Mouse (Mus musculus): Measurements from ENCODE around the gene Gstm3. TPM values are rescaled to one million over a fixed set of nuclear protein-coding genes. Genes with fewer than 3 reads are reported as not detected.
"Not testable (repeated sequence)": the region's sequence is repeated elsewhere in the genome, so short reads cannot be mapped to it uniquely, and the experiment has no call there.

Gene Gstm3
- total and polyA plus RNA-seq, 3 experiments = 0.08 TPM; not detected in 2

DNA sequence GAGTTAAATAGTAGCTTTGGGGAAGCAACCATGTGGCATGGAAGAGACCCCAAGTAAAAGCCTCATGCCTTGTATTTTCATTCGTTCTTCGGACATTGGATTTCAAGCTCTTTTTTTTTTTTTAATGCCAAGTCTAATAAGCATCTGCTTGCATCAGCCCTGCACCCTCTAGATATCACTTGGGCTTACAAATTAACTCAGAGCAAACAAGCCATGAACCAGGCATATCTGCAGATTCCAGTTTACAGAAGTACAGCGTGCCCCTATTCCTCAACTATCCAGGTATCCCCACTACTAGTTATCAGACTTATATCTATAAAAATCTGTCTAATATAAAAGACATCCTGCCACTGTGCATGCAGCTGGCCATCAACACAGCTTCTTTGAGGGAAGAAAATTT lies 3.0 kb upstream of the Gstm3 start:
- DNase-seq = no peak
- intact Hi-C loops (cut with DNase I) = no loop called here
- no peak overlapping the region for H3K27ac ChIP-seq
- H3K79me2 ChIP-seq (replicated peaks; ENCODE audit: control insufficient read depth, insufficient read depth, low read length) = no peaks in the 10 kb centered on the region
- TF ChIP-seq CTCF (IDR thresholded peaks at IDR 0.05) (no peak), POLR2A (IDR thresholded peaks at IDR 0.05; ENCODE audit: insufficient read depth, low read depth, low read length) (no peak), EP300 (IDR thresholded peaks at IDR 0.05; ENCODE audit: insufficient read depth, low read depth, low read length) (no peak)
- H3K4me1 ChIP-seq (ENCODE audit: control insufficient read depth, insufficient read depth, low read length) = no peaks in the 10 kb centered on the region
- H3K27me3 ChIP-seq (ENCODE audit: control insufficient read depth, insufficient read depth, low read length) = no peaks in the 10 kb centered on the region
- no peak overlapping the region for H3K4me3 ChIP-seq
- WGBS = 92% methylated on average over 3 of the region's 3 CpGs
- H3K36me3 ChIP-seq (ENCODE audit: control insufficient read depth, insufficient read depth, low read length) = no peaks in the 10 kb centered on the region
- H3K9ac ChIP-seq (ENCODE audit: low read depth, low read length) = no peak overlapping the region

DNA sequence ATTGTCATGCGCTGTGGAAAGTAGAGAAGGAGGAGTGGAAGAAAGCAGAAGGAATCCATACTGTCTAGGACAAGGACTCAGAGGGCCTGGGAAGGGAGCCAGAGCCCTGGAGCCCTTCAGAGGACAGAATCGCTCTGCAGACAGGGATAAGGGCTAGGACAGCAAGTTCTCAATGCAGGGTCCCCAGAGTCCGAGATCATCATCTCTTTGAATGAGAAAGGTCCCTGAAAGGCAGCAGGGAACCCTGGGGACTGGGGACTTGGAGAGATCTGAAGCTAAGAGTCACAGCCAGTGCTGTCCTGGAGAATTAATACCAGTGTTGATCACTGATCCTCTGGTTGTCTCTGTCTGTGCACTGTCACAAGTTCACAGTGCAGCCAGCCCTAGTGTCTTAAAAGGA lies 2.0 kb upstream of the Gstm3 start:
- 54% methylated on average over 3 of the region's 3 CpGs for WGBS

DNA sequence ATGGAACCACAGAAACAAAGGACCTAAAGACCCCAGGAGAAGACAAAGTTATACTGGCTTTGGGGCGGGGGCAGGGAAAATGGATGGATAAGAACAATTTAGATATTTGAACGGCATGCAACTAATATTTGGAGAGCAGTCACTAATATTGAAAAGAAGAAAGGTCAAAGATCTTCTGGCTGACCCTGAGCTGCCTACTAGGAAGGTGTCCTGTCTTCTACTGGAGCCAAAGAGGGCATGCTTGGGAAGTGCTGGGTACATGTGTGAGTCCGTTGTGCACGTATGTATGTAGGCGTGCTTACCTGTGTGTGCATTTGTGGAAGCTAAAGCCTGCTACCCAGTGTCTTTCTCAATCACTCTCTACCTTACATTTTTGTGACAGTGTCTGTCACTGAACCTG lies 2.5 kb downstream of the Gstm3 start:
- Histone ChIP-seq H3K36me3 (ENCODE audit: control insufficient read depth, insufficient read depth, low read length) (no peaks in the 10 kb centered on the region), H3K4me1 (ENCODE audit: control insufficient read depth, insufficient read depth, low read length) (peaks cover 3% of the 10 kb centered on the region), H3K4me3 (no peak overlapping the region), H3K9ac (ENCODE audit: low read depth, low read length) (no peak overlapping the region), H3K79me2 (replicated peaks; ENCODE audit: control insufficient read depth, insufficient read depth, low read length) (no peaks in the 10 kb centered on the region), H3K27me3 (ENCODE audit: control insufficient read depth, insufficient read depth, low read length) (no peaks in the 10 kb centered on the region), H3K27ac (no peak overlapping the region)
- intact Hi-C loops (cut with DNase I) = no loop called here
- 96% methylated on average over 5 of the region's 5 CpGs for WGBS
- TF ChIP-seq EP300 (IDR thresholded peaks at IDR 0.05; ENCODE audit: insufficient read depth, low read depth, low read length) (no peak), CTCF (IDR thresholded peaks at IDR 0.05) (no peak), POLR2A (IDR thresholded peaks at IDR 0.05; ENCODE audit: insufficient read depth, low read depth, low read length) (no peak)
- DNase-seq = no peak

More for the DNA sequence above, 2.0 kb upstream of the Gstm3 start:
- H3K9ac ChIP-seq (ENCODE audit: low read depth, low read length); H3K4me1 ChIP-seq (ENCODE audit: control insufficient read depth, insufficient read depth, low read length); H3K4me3 ChIP-seq; H3K27ac ChIP-seq; H3K79me2 ChIP-seq (replicated peaks; ENCODE audit: control insufficient read depth, insufficient read depth, low read length); DNase-seq; H3K27me3 ChIP-seq (ENCODE audit: control insufficient read depth, insufficient read depth, low read length); H3K36me3 ChIP-seq (ENCODE audit: control insufficient read depth, insufficient read depth, low read length); intact Hi-C loops (cut with DNase I): not testable (repeated sequence)

DNA sequence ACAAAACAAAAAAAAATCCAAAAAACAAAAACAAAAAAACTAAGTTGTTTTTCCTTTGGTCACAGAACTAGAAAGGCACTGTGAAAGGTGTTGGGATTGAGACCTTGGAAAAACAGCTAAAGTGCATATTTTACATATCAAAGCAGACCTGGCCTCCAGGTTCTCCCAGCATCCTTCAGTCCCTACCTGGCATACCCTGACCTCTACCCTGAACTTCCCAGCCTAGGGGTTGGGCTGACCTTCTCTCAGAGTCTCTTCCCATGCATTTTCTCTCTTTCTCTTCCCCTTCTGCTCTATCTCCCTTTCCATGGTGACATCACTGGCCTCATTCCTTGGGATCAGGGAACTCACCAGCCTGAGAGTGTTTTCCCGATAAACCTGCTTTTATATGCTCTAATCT lies 3.5 kb downstream of the Gstm3 start:
- Histone ChIP-seq H3K27me3 (ENCODE audit: control insufficient read depth, insufficient read depth, low read length) (no peaks in the 10 kb centered on the region), H3K36me3 (ENCODE audit: control insufficient read depth, insufficient read depth, low read length) (no peaks in the 10 kb centered on the region), H3K79me2 (replicated peaks; ENCODE audit: control insufficient read depth, insufficient read depth, low read length) (no peaks in the 10 kb centered on the region), H3K27ac (no peak overlapping the region), H3K9ac (ENCODE audit: low read depth, low read length) (no peak overlapping the region), H3K4me1 (ENCODE audit: control insufficient read depth, insufficient read depth, low read length) (peaks cover 3% of the 10 kb centered on the region), H3K4me3 (no peak overlapping the region)
- DNase-seq = no peak
- intact Hi-C loops (cut with DNase I) = loop anchor here (2.0 kb wide), 1 partner anchor 17 kb away; no protein-coding TSS in a partner anchor
- TF ChIP-seq POLR2A (IDR thresholded peaks at IDR 0.05; ENCODE audit: insufficient read depth, low read depth, low read length) (no peak), CTCF (IDR thresholded peaks at IDR 0.05) (no peak), EP300 (IDR thresholded peaks at IDR 0.05; ENCODE audit: insufficient read depth, low read depth, low read length) (no peak)
- WGBS = 42% methylated on average over 1 of the region's 1 CpGs

DNA sequence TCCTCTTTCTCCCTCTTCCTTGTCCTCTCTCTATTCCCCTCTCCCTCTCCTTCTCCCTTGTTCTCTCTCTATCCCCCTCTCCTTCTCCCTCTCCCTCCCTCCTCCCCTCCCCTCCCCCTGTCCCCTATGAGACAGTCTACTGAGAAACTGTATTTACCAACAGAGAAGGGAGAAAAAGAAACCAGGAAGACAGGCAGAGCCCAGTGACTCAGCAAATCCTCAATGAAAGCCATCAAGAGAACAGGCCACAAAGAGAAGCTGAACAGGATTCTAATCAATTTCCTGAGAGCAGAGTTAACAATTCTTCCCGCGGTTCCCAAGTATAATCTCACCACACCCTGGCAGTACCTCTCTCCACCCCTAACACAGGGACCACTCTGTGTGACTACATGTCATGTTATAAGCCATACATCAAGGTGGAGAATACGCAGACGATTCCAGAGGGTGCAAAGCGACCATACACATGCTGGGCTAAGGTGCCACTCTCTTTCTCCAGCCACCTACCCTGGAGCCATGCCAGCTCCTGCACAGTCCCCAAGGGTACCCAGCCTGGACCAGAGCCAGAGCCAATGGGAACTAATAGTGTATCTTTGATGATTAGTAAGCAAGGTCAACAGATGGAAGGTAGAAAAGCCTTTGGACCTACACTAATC lies 4.3 kb downstream of the Gstm3 start:
- H3K4me3 ChIP-seq = no peak overlapping the region
- no peak overlapping the region; the same call in 1 of the 2 replicates for H3K27ac ChIP-seq
- H3K79me2 ChIP-seq (replicated peaks; ENCODE audit: control insufficient read depth, insufficient read depth, low read length) = no peaks in the 10 kb centered on the region
- H3K27me3 ChIP-seq (ENCODE audit: control insufficient read depth, insufficient read depth, low read length) = no peaks in the 10 kb centered on the region
- DNase-seq = no peak
- intact Hi-C loops (cut with DNase I) = loop anchor here (2.0 kb wide), 1 partner anchor 18 kb away; no protein-coding TSS in a partner anchor
- TF ChIP-seq EP300 (IDR thresholded peaks at IDR 0.05; ENCODE audit: insufficient read depth, low read depth, low read length) = no peak
- no peak for TF ChIP-seq POLR2A (IDR thresholded peaks at IDR 0.05; ENCODE audit: insufficient read depth, low read depth, low read length)
- TF ChIP-seq CTCF (IDR thresholded peaks at IDR 0.05) = no peak
- 64% methylated on average over 5 of the region's 5 CpGs for WGBS
- no peaks in the 10 kb centered on the region for H3K36me3 ChIP-seq (ENCODE audit: control insufficient read depth, insufficient read depth, low read length)
- H3K4me1 ChIP-seq (ENCODE audit: control insufficient read depth, insufficient read depth, low read length) = peaks cover 3% of the 10 kb centered on the region
- no peak overlapping the region for H3K9ac ChIP-seq (ENCODE audit: low read depth, low read length)

DNA sequence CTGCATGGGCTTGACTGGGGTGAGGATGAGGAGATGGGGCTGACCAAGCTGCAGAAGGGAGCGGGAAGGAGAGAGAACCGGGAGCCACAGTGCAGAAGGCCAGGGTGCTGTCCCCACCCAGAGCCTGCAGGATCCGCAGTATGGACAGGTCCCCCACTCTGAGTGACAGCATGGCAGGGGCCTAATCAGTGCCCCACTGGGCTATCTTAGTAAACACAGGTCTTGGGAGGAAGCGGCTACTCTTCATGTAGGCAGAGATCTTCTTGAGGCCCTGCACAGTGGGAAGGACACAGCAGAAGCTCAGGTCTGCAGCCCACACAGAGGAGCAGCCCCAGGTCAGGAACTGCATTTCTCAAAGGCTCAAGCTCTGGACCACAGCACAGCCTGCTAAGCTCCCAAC lies 5.1 kb downstream of the Gstm3 start:
- Histone ChIP-seq H3K9ac (ENCODE audit: low read depth, low read length) (no peak overlapping the region), H3K27ac (no peak overlapping the region; the same call in 1 of the 2 replicates), H3K27me3 (ENCODE audit: control insufficient read depth, insufficient read depth, low read length) (no peaks in the 10 kb centered on the region), H3K79me2 (replicated peaks; ENCODE audit: control insufficient read depth, insufficient read depth, low read length) (no peaks in the 10 kb centered on the region), H3K4me1 (ENCODE audit: control insufficient read depth, insufficient read depth, low read length) (peaks cover 3% of the 10 kb centered on the region), H3K36me3 (ENCODE audit: control insufficient read depth, insufficient read depth, low read length) (no peaks in the 10 kb centered on the region), H3K4me3 (no peak overlapping the region)
- intact Hi-C loops (cut with DNase I) = loop anchor here (2.0 kb wide), 1 partner anchor 19 kb away; no protein-coding TSS in a partner anchor
- TF ChIP-seq POLR2A (IDR thresholded peaks at IDR 0.05; ENCODE audit: insufficient read depth, low read depth, low read length) (no peak), EP300 (IDR thresholded peaks at IDR 0.05; ENCODE audit: insufficient read depth, low read depth, low read length) (no peak), CTCF (IDR thresholded peaks at IDR 0.05) (no peak)
- WGBS = 97% methylated on average over 4 of the region's 4 CpGs
- DNase-seq = no peak

DNA sequence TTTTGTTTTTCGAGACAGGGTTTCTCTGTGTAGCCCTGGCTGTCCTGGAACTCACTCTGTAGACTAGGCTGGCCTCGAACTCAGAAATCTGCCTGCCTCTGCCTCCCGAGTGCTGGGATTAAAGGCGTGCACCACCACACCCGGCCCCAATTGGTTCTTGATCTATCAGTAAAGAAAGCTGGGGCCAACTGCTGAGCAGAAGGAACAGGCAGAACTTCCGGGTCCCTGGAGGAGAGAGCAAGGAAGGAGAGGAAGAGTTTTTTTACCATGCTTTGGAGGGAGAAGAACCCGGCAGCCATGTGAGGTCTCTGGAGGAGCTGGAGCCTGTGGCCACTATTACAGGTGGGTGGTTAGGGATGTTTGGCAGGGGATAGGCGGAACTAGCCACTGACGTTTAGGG lies 13.8 kb downstream of the Gstm3 start:
- DNase-seq; H3K79me2 ChIP-seq (replicated peaks; ENCODE audit: control insufficient read depth, insufficient read depth, low read length); H3K27ac ChIP-seq; H3K4me3 ChIP-seq; intact Hi-C loops (cut with DNase I); H3K36me3 ChIP-seq (ENCODE audit: control insufficient read depth, insufficient read depth, low read length); H3K9ac ChIP-seq (ENCODE audit: low read depth, low read length); H3K4me1 ChIP-seq (ENCODE audit: control insufficient read depth, insufficient read depth, low read length); H3K27me3 ChIP-seq (ENCODE audit: control insufficient read depth, insufficient read depth, low read length): not testable (repeated sequence)
- WGBS = 85% methylated on average over 9 of the region's 9 CpGs

Measured in heart, adult 2 months (tissue).